Mouse (Mus musculus) lung, postnatal 0 days (tissue): ENCODE measurements around the gene Aldh1l1. TPM values are rescaled to one million over a fixed set of nuclear protein-coding genes. Genes with fewer than 3 reads are reported as not detected.
A peak's percentile ranks its signal among the peaks of the same experiment; 100 is the strongest.

Source experiments
- ATAC-seq: fragments of 200-750 bp; cut with Nextera tagmentation; 2 replicates; pipeline ENCODE4 v1.8.0; 2017; ENCODE audit warnings: moderate library complexity
- DNase-seq: peaks from one replicate; pipeline ENCODE4 v3.0.0-alpha.2; 2016; ENCODE audit warnings: low spot score
- H3K27ac ChIP-seq: fragments of 300-500 bp; sonication (generic); 2 replicates; pipeline ENCODE4 v1.5.1; 2014; ENCODE audit warnings: antibody characterized with exemption, mild to moderate bottlenecking, low read length, mixed read lengths
- H3K27me3 ChIP-seq: fragments of 300-500 bp; sonication (generic); replicated peaks from 2 replicates; pipeline ENCODE4 v1.6.1; 2014; ENCODE audit warnings: low read length, mixed read lengths; ENCODE audit not compliant: insufficient read depth
- H3K36me3 ChIP-seq: fragments of 300-500 bp; sonication (generic); 2 replicates; pipeline ENCODE4 v1.6.1; 2014; ENCODE audit warnings: low read length, mixed read lengths; ENCODE audit not compliant: insufficient read depth
- H3K4me1 ChIP-seq: fragments of 300-500 bp; sonication (generic); 2 replicates; pipeline ENCODE4 v1.6.1; 2014; ENCODE audit warnings: antibody characterized with exemption, low read depth, low read length, mixed read lengths; ENCODE audit not compliant: insufficient read depth
- H3K4me2 ChIP-seq: fragments of 300-500 bp; sonication (generic); replicated peaks from 2 replicates; pipeline ENCODE4 v1.6.1; 2014; ENCODE audit warnings: low read depth, mild to moderate bottlenecking, low read length, moderate library complexity, mixed read lengths
- H3K4me3 ChIP-seq: fragments of 300-500 bp; sonication (generic); 2 replicates; pipeline ENCODE4 v1.5.1; 2014; ENCODE audit warnings: low read depth, low read length
- H3K9ac ChIP-seq: fragments of 300-500 bp; sonication (generic); replicated peaks from 2 replicates; pipeline ENCODE4 v1.6.1; 2014; ENCODE audit warnings: low read depth, mild to moderate bottlenecking
- H3K9me3 ChIP-seq: fragments of 300-500 bp; sonication (generic); 2 replicates; pipeline ENCODE4 v1.6.1; 2016; ENCODE audit warnings: low read length, mixed read lengths
- CTCF ChIP-seq: IDR thresholded peaks from 2 replicates; pipeline ENCODE4 v1.5.1; 2016; ENCODE audit warnings: antibody characterized with exemption, mild to moderate bottlenecking
- EP300 ChIP-seq: IDR thresholded peaks from 2 replicates; pipeline ENCODE4 v1.6.1; 2016; ENCODE audit warnings: antibody characterized with exemption, mild to moderate bottlenecking, control low read depth
- WGBS: fragments of 180-500 bp; shearing (Covaris S2); extraction: QIAGEN DNeasy Blood & Tissue Kit; methylation state at CpG from one replicate; pipeline ENCODE4 v1.1.7; 2014; 5-methylcytosine and 5-hydroxymethylcytosine counted together
- polyA plus RNA-seq: library from polyadenylated mRNA; unstranded; fragments of >200 nt; fragmentation: Nextera tagmentation; extraction: Ambion mirVana; gene quantifications from 2 replicates; pipeline ENCODE4 v1.2.1, GENCODE M21; 2015

Aldh1l1 gene
- polyA plus RNA-seq, 1 experiment from 2014 or later, result 4.8 TPM

DNA sequence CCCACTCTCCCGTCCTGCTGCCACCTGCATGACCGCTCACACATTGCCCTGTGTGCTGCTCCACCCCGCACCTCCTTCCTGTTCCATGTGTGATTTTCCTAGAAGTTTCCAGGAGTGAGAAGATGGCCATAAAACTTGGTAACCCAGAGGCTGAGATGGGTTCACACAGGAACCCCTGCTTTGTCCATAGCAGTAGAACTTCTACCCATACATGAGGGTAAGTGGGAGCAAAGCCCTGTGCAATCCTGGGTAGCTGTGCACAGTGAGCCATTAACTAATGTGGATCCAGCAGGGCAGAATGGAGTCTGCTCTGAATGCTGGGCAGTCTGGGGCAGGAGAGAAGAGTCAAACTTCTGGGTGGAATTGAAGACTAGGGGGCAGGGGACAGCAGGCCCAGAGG lies 8.3 kb downstream of the Aldh1l1 start:
- no peak overlapping the region for H3K4me3 ChIP-seq
- no peak overlapping the region for H3K4me2 ChIP-seq
- H3K36me3 ChIP-seq, result no peaks in the 10 kb centered on the region
- no peak for TF ChIP-seq CTCF
- no peak for TF ChIP-seq EP300
- DNase-seq (no peak), ATAC-seq (no peak)
- no peak overlapping the region for H3K27ac ChIP-seq
- H3K9me3 ChIP-seq, result no peaks in the 10 kb centered on the region
- H3K4me1 ChIP-seq, result no peaks in the 10 kb centered on the region
- no peak overlapping the region for H3K9ac ChIP-seq
- WGBS, result 88% methylated on average over 3 of the region's 3 CpGs
- H3K27me3 ChIP-seq, result no peaks in the 10 kb centered on the region

DNA sequence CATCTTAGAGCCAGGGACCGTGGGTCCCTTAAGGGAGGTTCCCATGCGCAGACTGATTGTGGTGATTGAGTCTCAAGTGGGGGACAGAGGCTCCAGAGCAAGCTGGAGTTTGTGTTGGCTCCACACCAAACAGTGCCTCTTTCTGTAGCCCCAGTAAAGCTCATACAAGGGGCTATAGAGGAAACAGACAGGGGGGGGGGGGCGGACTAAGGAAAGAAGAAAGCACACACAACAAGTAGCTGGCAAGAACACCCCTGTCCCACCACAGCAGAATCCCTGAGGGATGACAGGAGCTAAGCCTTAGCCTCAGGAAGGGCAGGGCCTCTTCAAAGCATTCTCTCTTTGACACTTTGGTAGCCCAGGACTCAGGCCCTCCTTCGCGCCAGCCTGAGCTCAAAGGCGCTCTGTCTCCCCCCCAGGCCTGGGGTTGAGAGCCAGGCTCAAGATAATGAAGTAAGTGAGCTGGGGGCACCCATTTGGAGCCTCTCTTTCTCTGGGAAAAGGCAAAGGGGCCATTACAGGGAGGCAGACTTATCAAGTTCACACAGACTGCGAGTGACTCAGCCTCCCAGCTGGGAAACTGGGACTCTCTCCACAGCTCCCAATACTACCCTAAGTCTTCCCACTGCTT lies 9.2 kb downstream of the Aldh1l1 start:
- peak; percentile 37 for ATAC-seq
- DNase-seq, result no peak
- Histone ChIP-seq H3K4me2 (no peak overlapping the region), H3K36me3 (no peaks in the 10 kb centered on the region), H3K9ac (no peak overlapping the region), H3K27me3 (no peaks in the 10 kb centered on the region), H3K4me3 (no peak overlapping the region), H3K4me1 (no peaks in the 10 kb centered on the region), H3K27ac (peak overlapping the region; percentile 11; the same call in 1 of the 2 replicates), H3K9me3 (no peaks in the 10 kb centered on the region)
- TF ChIP-seq CTCF, result no peak
- TF ChIP-seq EP300, result no peak
- WGBS, result 55% methylated on average over 6 of the region's 7 CpGs

DNA sequence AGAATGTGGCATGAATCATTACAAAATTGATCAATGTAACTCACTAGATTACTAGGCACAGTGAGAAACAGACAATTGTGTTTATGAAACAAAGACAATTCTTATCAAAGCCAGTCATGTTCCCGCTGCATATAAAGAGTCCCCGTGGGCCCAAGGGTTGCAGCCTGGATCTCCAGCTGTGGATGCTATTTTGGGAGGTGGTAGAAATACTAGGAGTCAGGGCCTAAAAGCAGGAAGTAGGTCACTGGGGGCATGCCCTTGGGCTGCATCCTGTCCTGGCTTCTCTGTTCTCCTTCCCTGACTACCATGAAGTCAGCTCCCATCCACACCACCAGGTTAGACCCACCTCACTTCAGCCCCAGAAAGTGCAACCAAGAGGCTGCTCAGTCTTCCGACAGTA lies 10.0 kb downstream of the Aldh1l1 start:
- no peak for TF ChIP-seq EP300
- TF ChIP-seq CTCF, result no peak
- H3K27ac ChIP-seq, result no peak overlapping the region
- no peaks in the 10 kb centered on the region for H3K27me3 ChIP-seq
- no peak overlapping the region for H3K4me2 ChIP-seq
- no peak for DNase-seq
- no peak overlapping the region for H3K4me3 ChIP-seq
- ATAC-seq, result no peak
- H3K9ac ChIP-seq, result no peak overlapping the region
- no peaks in the 10 kb centered on the region for H3K36me3 ChIP-seq
- H3K4me1 ChIP-seq, result no peaks in the 10 kb centered on the region
- 59% methylated on average over 3 of the region's 3 CpGs for WGBS
- no peaks in the 10 kb centered on the region for H3K9me3 ChIP-seq

DNA sequence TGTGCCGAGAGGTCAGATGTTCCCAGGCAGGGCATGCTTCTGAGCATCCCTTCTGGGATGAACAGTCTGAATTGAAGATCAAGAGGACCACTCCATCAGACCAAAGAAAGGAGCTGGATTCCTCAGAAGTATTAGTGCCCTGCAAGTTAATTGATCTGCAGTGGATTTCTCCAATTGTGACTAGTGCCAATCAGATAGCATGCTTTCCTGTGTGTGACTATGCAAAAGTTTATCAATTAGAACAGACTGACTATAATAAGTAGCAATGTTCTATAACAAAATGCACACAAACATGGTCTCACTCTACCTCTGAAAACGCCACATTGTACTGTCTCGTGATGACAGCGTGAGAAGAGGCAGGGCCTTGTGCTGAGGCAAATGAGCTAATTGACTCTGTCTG lies 13.3 kb downstream of the Aldh1l1 start:
- H3K9ac ChIP-seq, result no peak overlapping the region
- H3K27me3 ChIP-seq, result 0 out of 2 replicates have a peak, but pooled peaks cover 2% of the 10 kb centered on the region
- DNase-seq (no peak), ATAC-seq (no peak)
- no peaks in the 10 kb centered on the region for H3K4me1 ChIP-seq
- WGBS, result 73% methylated on average over 4 of the region's 4 CpGs
- H3K36me3 ChIP-seq, result no peaks in the 10 kb centered on the region
- no peaks in the 10 kb centered on the region for H3K9me3 ChIP-seq
- TF ChIP-seq CTCF (no peak), EP300 (no peak)
- H3K4me2 ChIP-seq, result no peak overlapping the region
- no peak overlapping the region for H3K4me3 ChIP-seq
- no peak overlapping the region for H3K27ac ChIP-seq

DNA sequence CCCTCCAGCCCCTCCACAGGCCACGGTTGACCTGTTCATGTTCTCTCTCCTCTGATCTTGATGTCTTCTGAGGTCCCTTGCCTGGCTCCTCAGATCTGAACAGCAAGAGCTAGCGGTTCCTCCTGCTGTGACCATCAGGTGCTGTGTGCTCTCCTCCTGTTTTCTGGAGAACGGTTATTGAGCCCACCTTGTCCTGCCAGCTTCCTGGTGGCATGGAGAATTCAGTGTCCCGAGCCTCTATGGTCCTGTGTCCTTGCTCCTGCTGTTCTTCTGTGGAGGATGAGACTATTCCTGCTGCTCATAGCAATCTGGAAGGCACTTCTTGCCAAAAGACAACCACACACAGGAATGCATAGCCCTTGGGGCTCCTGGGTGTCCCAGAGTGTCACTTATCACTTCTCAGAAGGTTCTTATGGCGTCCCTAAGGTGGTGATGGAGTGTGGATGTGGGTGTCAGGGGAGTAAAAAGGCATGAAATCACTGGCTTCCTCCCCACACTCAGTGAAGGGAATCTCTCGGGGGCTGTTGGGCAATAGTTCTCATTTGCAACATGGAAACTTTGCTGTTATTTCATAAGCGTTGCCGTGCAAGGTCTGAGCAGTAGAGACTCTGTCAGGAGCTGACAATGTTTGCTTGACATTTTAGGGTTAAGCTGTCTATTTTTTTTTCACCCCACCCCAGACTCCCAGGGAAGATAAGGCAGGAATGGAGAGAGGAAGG lies 15.2 kb downstream of the Aldh1l1 start:
- H3K9ac ChIP-seq, result no peak overlapping the region
- no peak overlapping the region for H3K4me2 ChIP-seq
- no peaks in the 10 kb centered on the region for H3K36me3 ChIP-seq
- no peak overlapping the region for H3K4me3 ChIP-seq
- 45% methylated on average over 8 of the region's 8 CpGs for WGBS
- TF ChIP-seq CTCF (no peak), EP300 (peak; percentile 39; the same call in 1 of the 2 replicates)
- peaks cover 9% of the 10 kb centered on the region; the same call in 1 of the 2 replicates for H3K4me1 ChIP-seq
- H3K27ac ChIP-seq, result no peak overlapping the region
- H3K9me3 ChIP-seq, result no peaks in the 10 kb centered on the region
- H3K27me3 ChIP-seq, result 0 out of 2 replicates have a peak, but pooled peaks cover 2% of the 10 kb centered on the region
- DNase-seq (peak; percentile 68), ATAC-seq (no peak)

DNA sequence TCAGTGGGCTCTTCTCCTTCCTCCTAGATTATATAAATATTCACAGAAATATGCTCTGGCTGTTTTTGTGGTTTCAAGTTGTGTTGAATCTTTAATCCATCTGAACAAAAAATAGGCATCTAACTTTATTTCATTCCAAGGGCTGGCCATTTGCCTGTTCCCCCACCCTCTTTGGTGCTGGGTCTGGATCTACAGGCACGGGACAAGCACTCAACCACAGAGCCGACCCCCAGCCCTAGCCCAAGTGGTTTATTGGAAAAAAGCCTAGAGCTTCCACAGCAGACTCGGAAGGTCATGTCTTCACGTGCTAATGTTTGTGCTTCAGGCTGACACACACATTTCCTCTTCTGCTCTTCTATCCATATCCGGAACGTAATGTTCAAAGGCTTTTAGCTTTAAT lies 19.7 kb downstream of the Aldh1l1 start:
- TF ChIP-seq CTCF, result no peak
- no peak for TF ChIP-seq EP300
- no peak overlapping the region for H3K4me2 ChIP-seq
- H3K4me1 ChIP-seq, result peaks cover 29% of the 10 kb centered on the region; the same call in 1 of the 2 replicates
- ATAC-seq (no peak), DNase-seq (peak; percentile 56)
- 0 out of 2 replicates have a peak, but pooled peaks cover 2% of the 10 kb centered on the region for H3K27me3 ChIP-seq
- no peak overlapping the region for H3K4me3 ChIP-seq
- H3K9me3 ChIP-seq, result no peaks in the 10 kb centered on the region
- 0 out of 2 replicates have a peak overlapping the region, but pooled peaks have one; percentile 3 for H3K9ac ChIP-seq
- WGBS, result 8% methylated on average over 6 of the region's 6 CpGs
- peak overlapping the region; percentile 83 for H3K27ac ChIP-seq
- H3K36me3 ChIP-seq, result no peaks in the 10 kb centered on the region
